Mouse (Mus musculus): Measurements from ENCODE around the gene Cacnb4. TPM values are rescaled to one million over a fixed set of nuclear protein-coding genes. Genes with fewer than 3 reads are reported as not detected.

The Cacnb4 gene
- polyA plus RNA-seq (2015; fragmentation: Illumina TruSeq; extraction: RNeasy Lipid Tissue Mini Kit (QIAGEN cat#74804); ENCODE audit: insufficient read depth, low replicate concordance) = 1.5 TPM

GRCm38 (mm10) chr2:52676023-52676912 lies at the start of gene Cacnb4:
TSS of gene Cacnb4 (minus strand) at chr2:52676831.

GRCm38 (mm10) chr2:52424747-52425522 lies 251.7 kb downstream of the Cacnb4 start, which contains the start of gene Arl5a:
TSS of gene Arl5a (minus strand) at chr2:52424901.

GRCm38 (mm10) chr2:52378448-52378804 lies 298.2 kb downstream of the Cacnb4 start, which contains the start of gene Neb:
TSS of gene Neb (minus strand) at chr2:52378474.

Other genes with a start within 250 kb of the Cacnb4 start
- gene Stam2, start 65.5 kb upstream of the Cacnb4 start, polyA plus RNA-seq (2015; fragmentation: Illumina TruSeq; extraction: RNeasy Lipid Tissue Mini Kit (QIAGEN cat#74804); ENCODE audit: insufficient read depth, low replicate concordance) = 24.0 TPM
- 25.6 TPM for gene Fmnl2, start 181.0 kb upstream of the Cacnb4 start, polyA plus RNA-seq (2015; fragmentation: Illumina TruSeq; extraction: RNeasy Lipid Tissue Mini Kit (QIAGEN cat#74804); ENCODE audit: insufficient read depth, low replicate concordance)

Measured in spleen, adult 10 weeks (tissue).